Mouse (Mus musculus) hindbrain, embryonic 14.5 days (tissue): Measurements from ENCODE around the gene Pou3f1. TPM values are rescaled to one million over a fixed set of nuclear protein-coding genes. Genes with fewer than 3 reads are reported as not detected.
A peak's percentile ranks its signal among the peaks of the same experiment; 100 is the strongest.

Source experiments
- ATAC-seq: fragments of 200-750 bp; cut with Nextera tagmentation; 2 replicates; pipeline ENCODE4 v1.8.0; 2017; ENCODE audit warnings: moderate number of reproducible peaks, mild to moderate bottlenecking, moderate TSS enrichment, moderate library complexity; ENCODE audit not compliant: low FRiP score
- DNase-seq: peaks from one replicate; pipeline ENCODE4 v3.0.0-alpha.2; 2015; ENCODE audit warnings: low spot score
- H3K27ac ChIP-seq: fragments of 300-500 bp; sonication (generic); 2 replicates; pipeline ENCODE4 v1.5.1; 2014; ENCODE audit warnings: mild to moderate bottlenecking, moderate library complexity
- H3K27me3 ChIP-seq: fragments of 300-500 bp; sonication (generic); 2 replicates; pipeline ENCODE4 v1.6.1; 2014; ENCODE audit warnings: mild to moderate bottlenecking, low read length, mixed read lengths; ENCODE audit not compliant: control insufficient read depth, insufficient read depth
- H3K36me3 ChIP-seq: fragments of 300-500 bp; sonication (generic); replicated peaks from 2 replicates; pipeline ENCODE4 v1.6.1; 2014; ENCODE audit not compliant: control insufficient read depth, insufficient read depth
- H3K4me1 ChIP-seq: fragments of 300-500 bp; sonication (generic); replicated peaks from 2 replicates; pipeline ENCODE4 v1.6.1; 2014; ENCODE audit warnings: antibody characterized with exemption, low read length, mixed read lengths; ENCODE audit not compliant: control insufficient read depth, insufficient read depth
- H3K4me2 ChIP-seq: fragments of 300-500 bp; sonication (generic); replicated peaks from 2 replicates; pipeline ENCODE4 v1.6.1; 2014; ENCODE audit warnings: mild to moderate bottlenecking, moderate library complexity
- H3K4me3 ChIP-seq: fragments of 300-500 bp; sonication (generic); replicated peaks from 2 replicates; pipeline ENCODE4 v1.5.1; 2014; ENCODE audit warnings: mild to moderate bottlenecking, low read length
- H3K9ac ChIP-seq: fragments of 300-500 bp; sonication (generic); 2 replicates; pipeline ENCODE4 v1.6.1; 2014
- H3K9me3 ChIP-seq: fragments of 300-500 bp; sonication (generic); 2 replicates; pipeline ENCODE4 v1.6.1; 2016; ENCODE audit warnings: low read length; ENCODE audit not compliant: control insufficient read depth
- WGBS: fragments of 180-500 bp; shearing (Covaris S2); extraction: QIAGEN DNeasy Blood & Tissue Kit; methylation state at CpG from one replicate; pipeline ENCODE4 v1.1.7; 2014; 5-methylcytosine and 5-hydroxymethylcytosine counted together
- polyA plus RNA-seq: library from polyadenylated mRNA; unstranded; fragments of >200 nt; fragmentation: Nextera tagmentation; extraction: Ambion mirVana; gene quantifications from 2 replicates; pipeline ENCODE4 v1.2.1, GENCODE M21; 2014

Pou3f1 gene
- polyA plus RNA-seq, 1 experiment from 2014 or later: 9.6 TPM

DNA sequence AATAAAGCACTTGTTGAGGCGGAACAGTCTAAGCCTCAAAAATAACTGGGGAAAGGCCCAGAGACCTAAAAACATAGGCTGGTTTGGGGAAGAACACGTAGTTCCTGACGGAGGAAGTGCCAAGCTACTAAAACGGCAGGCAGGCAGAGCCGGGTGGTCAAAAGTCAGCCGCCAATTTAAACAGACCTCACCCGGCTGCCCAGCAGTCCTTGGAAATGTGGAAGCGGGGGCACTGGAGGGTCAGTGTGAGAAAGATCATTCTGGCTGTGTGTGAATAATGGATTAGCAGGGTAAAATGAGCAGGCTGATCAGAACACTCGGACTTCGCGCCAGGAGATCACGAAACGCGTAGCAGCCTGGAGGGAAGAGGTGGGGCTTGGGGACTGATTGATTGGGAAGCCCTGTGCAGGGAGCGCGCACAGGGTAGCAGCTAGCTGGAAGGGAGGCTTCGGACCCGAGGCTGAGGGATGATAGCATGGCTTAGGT is 53.4 kb downstream of the Pou3f1 start:
- WGBS: 4% methylated on average over 18 of the region's 18 CpGs
- Histone ChIP-seq H3K27ac (no peak overlapping the region), H3K9ac (no peak overlapping the region), H3K36me3 (no peaks in the 10 kb centered on the region), H3K9me3 (no peaks in the 10 kb centered on the region), H3K4me1 (peaks cover 11% of the 10 kb centered on the region; the same call in 1 of the 2 replicates), H3K27me3 (peaks cover 22% of the 10 kb centered on the region), H3K4me2 (peak overlapping the region; percentile 47), H3K4me3 (peak overlapping the region; percentile 8)
- no peak for DNase-seq
- no peak for ATAC-seq

Other genes starting within 250 kb of the Pou3f1 start
- gene 3100002H09Rik, start 46.0 kb upstream of the Pou3f1 start, polyA plus RNA-seq: not detected in 2 replicates
- gene Utp11, start 36.8 kb downstream of the Pou3f1 start, polyA plus RNA-seq: 33.5 and 33.6 TPM in 2 replicates
- gene Fhl3, start 43.9 kb downstream of the Pou3f1 start, polyA plus RNA-seq: 1.8 and 2.2 TPM in 2 replicates
- 88.9 and 89.3 TPM in 2 replicates for gene Sf3a3, start 58.0 kb downstream of the Pou3f1 start, polyA plus RNA-seq
- gene Inpp5b, start 85.0 kb downstream of the Pou3f1 start, polyA plus RNA-seq: 21.0 and 21.1 TPM in 2 replicates
- 10.6 and 13.2 TPM in 2 replicates for gene Mtf1, start 145.3 kb downstream of the Pou3f1 start, polyA plus RNA-seq
- gene Yrdc, start 193.9 kb downstream of the Pou3f1 start, polyA plus RNA-seq: 54.2 and 55.1 TPM in 2 replicates
- 93.5 and 102 TPM in 2 replicates for gene 1110065P20Rik, start 194.4 kb downstream of the Pou3f1 start, polyA plus RNA-seq
- 16.9 and 17.6 TPM in 2 replicates for gene Maneal, start 205.4 kb downstream of the Pou3f1 start, polyA plus RNA-seq
- gene Epha10, start 224.1 kb downstream of the Pou3f1 start, polyA plus RNA-seq: 8.4 and 8.7 TPM in 2 replicates